Mouse (Mus musculus): ENCODE measurements around the gene Ak2. TPM values are rescaled to one million over a fixed set of nuclear protein-coding genes. Genes with fewer than 3 reads are reported as not detected.
A peak's percentile ranks its signal among the peaks of the same experiment; 100 is the strongest.

The Ak2 gene
- total RNA-seq, 1 experiment, result 177 TPM

- Histone ChIP-seq H3K9ac (ENCODE audit: insufficient read depth, low read depth, low read length, poor library complexity, severe bottlenecking) (peak overlapping the region; percentile 84), H3K4me3 (ENCODE audit: insufficient read depth in 1 of 2, low read depth in 1 of 2, low read length in 2 of 2, poor library complexity in 1 of 2, severe bottlenecking in 1 of 2) (peak overlapping the region; percentile 77 to 92), H3K36me3 (ENCODE audit: control insufficient read depth, insufficient read depth, low read length, poor library complexity, severe bottlenecking) (no peaks in the 10 kb centered on the region; the same call in 1 of the 2 replicates), H3K4me1 (ENCODE audit: control insufficient read depth in 2 of 2, insufficient read depth in 2 of 2, low read length in 2 of 2, poor library complexity in 1 of 2) (peaks cover 2 to 8% of the 10 kb centered on the region in 2 experiments), H3K9me3 (ENCODE audit: control insufficient read depth, insufficient read depth, low read depth, low read length) (no peaks in the 10 kb centered on the region), H3K27ac (ENCODE audit: insufficient read depth, low read depth, low read length, poor library complexity, severe bottlenecking) (peak overlapping the region; percentile 20; the same call in 1 of the 2 replicates)
- 0 out of 2 replicates have a peak, but pooled peaks have one; percentile 14 for TF ChIP-seq ZC3H11A (IDR thresholded peaks at IDR 0.05; ENCODE audit: borderline replicate concordance, low read depth, low read length)
- TF ChIP-seq HCFC1 (IDR thresholded peaks at IDR 0.05; ENCODE audit: borderline replicate concordance, insufficient read depth, low read length), result no peak
- no peak for TF ChIP-seq ZNF384 (IDR thresholded peaks at IDR 0.05; ENCODE audit: low read depth, low read length)
- in situ Hi-C loops (cut with MboI; ENCODE audit: low sequenced_read_pairs in 2 of 2, unreplicated experiment in 2 of 2), result no loop called here
- DNase-seq (ENCODE audit: low read depth, low spot score), result peak; percentile 91
These were observed 65.9 kb downstream of the Ak2 start for GRCm38 (mm10) chr4:129057533-129058206.

GRCm38 (mm10) chr4:129058207-129059092, 66.7 kb downstream of the Ak2 start, which contains the start of gene Rnf19b:
Rnf19b (plus strand) TSS chr4:129058271.
- peak within 1 kb of the TSS; percentile 20; the same call in 1 of the 2 replicates for H3K27ac ChIP-seq (ENCODE audit: insufficient read depth, low read depth, low read length, poor library complexity, severe bottlenecking)
- H3K4me1 ChIP-seq (ENCODE audit: control insufficient read depth in 2 of 2, insufficient read depth in 2 of 2, low read length in 2 of 2, poor library complexity in 1 of 2), result peaks cover 2 to 8% of the 10 kb centered on the region in 2 experiments
- in situ Hi-C loops (cut with MboI; ENCODE audit: low sequenced_read_pairs in 2 of 2, unreplicated experiment in 2 of 2), result no loop called here
- no peak for DNase-seq (ENCODE audit: low read depth, low spot score)
- peak within 1 kb of the TSS; percentile 77 to 92 for H3K4me3 ChIP-seq (ENCODE audit: insufficient read depth in 1 of 2, low read depth in 1 of 2, low read length in 2 of 2, poor library complexity in 1 of 2, severe bottlenecking in 1 of 2)
- no peak for TF ChIP-seq CHD2 (IDR thresholded peaks at IDR 0.05; ENCODE audit: low read depth, low read length)
- TF ChIP-seq HCFC1 (IDR thresholded peaks at IDR 0.05; ENCODE audit: borderline replicate concordance, insufficient read depth, low read length), result no peak
- no peak for TF ChIP-seq MAFK (IDR thresholded peaks at IDR 0.05; ENCODE audit: insufficient read depth, low read depth, low read length)
- TF ChIP-seq ZNF384 (IDR thresholded peaks at IDR 0.05; ENCODE audit: low read depth, low read length), result no peak
- no peak for TF ChIP-seq ZC3H11A (IDR thresholded peaks at IDR 0.05; ENCODE audit: borderline replicate concordance, low read depth, low read length)
- H3K9ac ChIP-seq (ENCODE audit: insufficient read depth, low read depth, low read length, poor library complexity, severe bottlenecking), result peak within 1 kb of the TSS; percentile 84
- H3K36me3 ChIP-seq (ENCODE audit: control insufficient read depth, insufficient read depth, low read length, poor library complexity, severe bottlenecking), result no peaks in the 10 kb centered on the region; the same call in 1 of the 2 replicates
- no peaks in the 10 kb centered on the region for H3K9me3 ChIP-seq (ENCODE audit: control insufficient read depth, insufficient read depth, low read depth, low read length)

GRCm38 (mm10) chr4:129059125-129059551, 67.4 kb downstream of the Ak2 start:
- no peak for DNase-seq (ENCODE audit: low read depth, low spot score)
- no peaks in the 10 kb centered on the region; the same call in 1 of the 2 replicates for H3K36me3 ChIP-seq (ENCODE audit: control insufficient read depth, insufficient read depth, low read length, poor library complexity, severe bottlenecking)
- in situ Hi-C loops (cut with MboI; ENCODE audit: low sequenced_read_pairs in 2 of 2, unreplicated experiment in 2 of 2), result no loop called here
- no peak for TF ChIP-seq HCFC1 (IDR thresholded peaks at IDR 0.05; ENCODE audit: borderline replicate concordance, insufficient read depth, low read length)
- TF ChIP-seq ZC3H11A (IDR thresholded peaks at IDR 0.05; ENCODE audit: borderline replicate concordance, low read depth, low read length), result no peak
- no peak for TF ChIP-seq ZNF384 (IDR thresholded peaks at IDR 0.05; ENCODE audit: low read depth, low read length)
- TF ChIP-seq MAFK (IDR thresholded peaks at IDR 0.05; ENCODE audit: insufficient read depth, low read depth, low read length), result no peak
- no peak for TF ChIP-seq CHD2 (IDR thresholded peaks at IDR 0.05; ENCODE audit: low read depth, low read length)
- H3K4me1 ChIP-seq (ENCODE audit: control insufficient read depth in 2 of 2, insufficient read depth in 2 of 2, low read length in 2 of 2, poor library complexity in 1 of 2), result peaks cover 2 to 8% of the 10 kb centered on the region in 2 experiments
- H3K4me3 ChIP-seq (ENCODE audit: insufficient read depth in 1 of 2, low read depth in 1 of 2, low read length in 2 of 2, poor library complexity in 1 of 2, severe bottlenecking in 1 of 2), result peak overlapping the region; percentile 77 to 91
- peak overlapping the region; percentile 84; the same call in 1 of the 2 replicates for H3K9ac ChIP-seq (ENCODE audit: insufficient read depth, low read depth, low read length, poor library complexity, severe bottlenecking)
- no peak overlapping the region for H3K27ac ChIP-seq (ENCODE audit: insufficient read depth, low read depth, low read length, poor library complexity, severe bottlenecking)
- H3K9me3 ChIP-seq (ENCODE audit: control insufficient read depth, insufficient read depth, low read depth, low read length), result no peaks in the 10 kb centered on the region

GRCm38 (mm10) chr4:129059922-129060321, 68.2 kb downstream of the Ak2 start:
- in situ Hi-C loops (cut with MboI; ENCODE audit: low sequenced_read_pairs in 2 of 2, unreplicated experiment in 2 of 2), result no loop called here
- Histone ChIP-seq H3K36me3 (ENCODE audit: control insufficient read depth, insufficient read depth, low read length, poor library complexity, severe bottlenecking) (no peaks in the 10 kb centered on the region), H3K9ac (ENCODE audit: insufficient read depth, low read depth, low read length, poor library complexity, severe bottlenecking) (no peak overlapping the region), H3K9me3 (ENCODE audit: control insufficient read depth, insufficient read depth, low read depth, low read length) (no peaks in the 10 kb centered on the region), H3K4me1 (ENCODE audit: control insufficient read depth in 2 of 2, insufficient read depth in 2 of 2, low read length in 2 of 2, poor library complexity in 1 of 2) (peaks cover 2 to 8% of the 10 kb centered on the region in 2 experiments), H3K4me3 (ENCODE audit: insufficient read depth in 1 of 2, low read depth in 1 of 2, low read length in 2 of 2, poor library complexity in 1 of 2, severe bottlenecking in 1 of 2) (no peak overlapping the region), H3K27ac (ENCODE audit: insufficient read depth, low read depth, low read length, poor library complexity, severe bottlenecking) (no peak overlapping the region)
- TF ChIP-seq MAFK (IDR thresholded peaks at IDR 0.05; ENCODE audit: insufficient read depth, low read depth, low read length) (no peak), HCFC1 (IDR thresholded peaks at IDR 0.05; ENCODE audit: borderline replicate concordance, insufficient read depth, low read length) (no peak), ZC3H11A (IDR thresholded peaks at IDR 0.05; ENCODE audit: borderline replicate concordance, low read depth, low read length) (no peak), ZNF384 (IDR thresholded peaks at IDR 0.05; ENCODE audit: low read depth, low read length) (no peak), CHD2 (IDR thresholded peaks at IDR 0.05; ENCODE audit: low read depth, low read length) (no peak)
- no peak for DNase-seq (ENCODE audit: low read depth, low spot score)

Other genes starting within 250 kb of the Ak2 start
- 0.09 and 0.11 TPM in 2 replicates for gene A3galt2, start 236.6 kb upstream of the Ak2 start, total RNA-seq (2012; rRNA removed)
- gene Zfp362, start 185.9 kb upstream of the Ak2 start, total RNA-seq (2012; rRNA removed), result 1.5 and 1.9 TPM in 2 replicates
- gene Trim62, start 108.4 kb upstream of the Ak2 start, total RNA-seq (2012; rRNA removed), result 0.54 and 0.69 TPM in 2 replicates
- gene Azin2, start 29.5 kb upstream of the Ak2 start, total RNA-seq (2012; rRNA removed), result 16.0 and 21.2 TPM in 2 replicates
- 47.1 and 66.7 TPM in 2 replicates for gene Rnf19b, start 66.3 kb downstream of the Ak2 start, total RNA-seq (2012; rRNA removed)
- 10.0 and 18.8 TPM in 2 replicates for gene Tmem54, start 113.6 kb downstream of the Ak2 start, total RNA-seq (2012; rRNA removed)
- 4.4 and 6.1 TPM in 2 replicates for gene Hpca, start 130.1 kb downstream of the Ak2 start, total RNA-seq (2012; rRNA removed)
- 1.2 and 1.5 TPM in 2 replicates for gene Fndc5, start 145.0 kb downstream of the Ak2 start, total RNA-seq (2012; rRNA removed)
- 25.5 and 25.7 TPM in 2 replicates for gene S100pbp, start 197.8 kb downstream of the Ak2 start, total RNA-seq (2012; rRNA removed)
- 125 and 136 TPM in 2 replicates for gene Yars, start 197.8 kb downstream of the Ak2 start, total RNA-seq (2012; rRNA removed)